Mouse (Mus musculus): ENCODE data around the gene Cryaa. TPM values are rescaled to one million over a fixed set of nuclear protein-coding genes. Genes with fewer than 3 reads are reported as not detected.

Gene Cryaa
- total RNA-seq, 2 experiments from 2014 or later = not detected

- no peak for ATAC-seq (ENCODE audit: poor library complexity, severe bottlenecking)
Observed at GRCm38 (mm10) chr17:31705271-31706020, 27.8 kb downstream of the Cryaa start.

GRCm38 (mm10) chr17:31709121-31709741 lies 31.6 kb downstream of the Cryaa start:
- no peak for ATAC-seq (ENCODE audit: poor library complexity, severe bottlenecking)

GRCm38 (mm10) chr17:31710455-31710854 lies 32.8 kb downstream of the Cryaa start:
- ATAC-seq (ENCODE audit: poor library complexity, severe bottlenecking) = no peak

GRCm38 (mm10) chr17:31713709-31714108 lies 36.1 kb downstream of the Cryaa start:
- ATAC-seq (ENCODE audit: poor library complexity, severe bottlenecking) = no peak

GRCm38 (mm10) chr17:31714125-31714524 lies 36.5 kb downstream of the Cryaa start:
- ATAC-seq (ENCODE audit: poor library complexity, severe bottlenecking) = no peak

- no peak for ATAC-seq (ENCODE audit: poor library complexity, severe bottlenecking)
Observed at GRCm38 (mm10) chr17:31715006-31715405, 37.4 kb downstream of the Cryaa start.

GRCm38 (mm10) chr17:31721637-31722036 lies 44.0 kb downstream of the Cryaa start:
- ATAC-seq (ENCODE audit: poor library complexity, severe bottlenecking) = no peak

- no peak for ATAC-seq (ENCODE audit: poor library complexity, severe bottlenecking)
Observed at GRCm38 (mm10) chr17:31725366-31725765, 47.8 kb downstream of the Cryaa start.

GRCm38 (mm10) chr17:31726216-31726615 lies 48.6 kb downstream of the Cryaa start:
- no peak for ATAC-seq (ENCODE audit: poor library complexity, severe bottlenecking)

GRCm38 (mm10) chr17:31727230-31727629 lies 49.6 kb downstream of the Cryaa start:
- ATAC-seq (ENCODE audit: poor library complexity, severe bottlenecking) = no peak

GRCm38 (mm10) chr17:31728043-31728442 lies 50.4 kb downstream of the Cryaa start:
- ATAC-seq (ENCODE audit: poor library complexity, severe bottlenecking) = no peak

- ATAC-seq (ENCODE audit: poor library complexity, severe bottlenecking) = no peak
Observed at GRCm38 (mm10) chr17:31728968-31729501, 51.4 kb downstream of the Cryaa start.

GRCm38 (mm10) chr17:31731038-31731437 lies 53.4 kb downstream of the Cryaa start:
- ATAC-seq (ENCODE audit: poor library complexity, severe bottlenecking) = no peak

Other genes starting within 250 kb of the Cryaa start
- gene Wdr4, start 157.8 kb upstream of the Cryaa start, total RNA-seq (2015) = 2.8 and 3.4 TPM in 2 replicates
- gene Wdr4, start 157.8 kb upstream of the Cryaa start, total RNA-seq (2017) = 3.7 and 7.3 TPM in 2 replicates
- 92.8 and 95.7 TPM in 2 replicates for gene Ndufv3, start 157.7 kb upstream of the Cryaa start, total RNA-seq (2015)
- 215 and 217 TPM in 2 replicates for gene Ndufv3, start 157.7 kb upstream of the Cryaa start, total RNA-seq (2017)
- 19.5 and 20.8 TPM in 2 replicates for gene Pknox1, start 113.1 kb upstream of the Cryaa start, total RNA-seq (2015)
- 24.7 and 33.1 TPM in 2 replicates for gene Pknox1, start 113.1 kb upstream of the Cryaa start, total RNA-seq (2017)
- gene Cbs, start 40.6 kb upstream of the Cryaa start, total RNA-seq (2015) = not detected in 2 replicates
- not detected in 2 replicates for gene Cbs, start 40.6 kb upstream of the Cryaa start, total RNA-seq (2017)
- gene U2af1, start 18.9 kb upstream of the Cryaa start, total RNA-seq (2015) = 36.2 and 37.7 TPM in 2 replicates
- gene U2af1, start 18.9 kb upstream of the Cryaa start, total RNA-seq (2017) = 119 and 145 TPM in 2 replicates
- 29.9 and 37.6 TPM in 2 replicates for gene Sik1, start 178.0 kb downstream of the Cryaa start, total RNA-seq (2015)
- 30.6 and 31.2 TPM in 2 replicates for gene Sik1, start 178.0 kb downstream of the Cryaa start, total RNA-seq (2017)

All from megakaryocyte, adult 5-6 weeks (primary cell).